Mouse (Mus musculus): ENCODE results near the gene Ndufv3. TPM values are rescaled to one million over a fixed set of nuclear protein-coding genes. Genes with fewer than 3 reads are reported as not detected.
"Not testable (repeated sequence)": the region's sequence is repeated elsewhere in the genome, so short reads cannot be mapped to it uniquely, and the experiment has no call there.

The Ndufv3 gene
- total RNA-seq, 4 experiments from 2014 or later: 1,464 to 1,614 (median 1,563) TPM

- peak; percentile 81 for DNase-seq (ENCODE audit: low spot score)
Measured at GRCm38 (mm10) chr17:31511792-31512495, 8.0 kb upstream of the Ndufv3 start.

GRCm38 (mm10) chr17:31512593-31512992, 7.3 kb upstream of the Ndufv3 start:
- no peak for DNase-seq (ENCODE audit: low spot score)

GRCm38 (mm10) chr17:31514696-31515095, 5.2 kb upstream of the Ndufv3 start:
- no peak for DNase-seq (ENCODE audit: low spot score)

GRCm38 (mm10) chr17:31519344-31519945, 470 bp upstream of the Ndufv3 start:
- no peak for DNase-seq (ENCODE audit: low spot score)

- peak; percentile 54 for DNase-seq (ENCODE audit: low spot score)
Measured at GRCm38 (mm10) chr17:31520895-31521294, 980 bp downstream of the Ndufv3 start.

GRCm38 (mm10) chr17:31521948-31522347, 2.0 kb downstream of the Ndufv3 start:
- no peak for DNase-seq (ENCODE audit: low spot score)

- no peak for DNase-seq (ENCODE audit: low spot score)
Measured at GRCm38 (mm10) chr17:31525114-31525513, 5.2 kb downstream of the Ndufv3 start.

GRCm38 (mm10) chr17:31525816-31526215, 5.9 kb downstream of the Ndufv3 start:
- no peak for DNase-seq (ENCODE audit: low spot score)

GRCm38 (mm10) chr17:31529314-31529713, 9.4 kb downstream of the Ndufv3 start:
- DNase-seq (ENCODE audit: low spot score): no peak

GRCm38 (mm10) chr17:31531441-31532158, 11.7 kb downstream of the Ndufv3 start:
- DNase-seq (ENCODE audit: low spot score): no peak

GRCm38 (mm10) chr17:31532331-31532730, 12.4 kb downstream of the Ndufv3 start:
- not testable (repeated sequence) for DNase-seq (ENCODE audit: low spot score)

- DNase-seq (ENCODE audit: low spot score): no peak
Measured at GRCm38 (mm10) chr17:31535358-31535757, 15.4 kb downstream of the Ndufv3 start.

GRCm38 (mm10) chr17:31535871-31536629, 16.1 kb downstream of the Ndufv3 start:
- DNase-seq (ENCODE audit: low spot score): peak; percentile 75

GRCm38 (mm10) chr17:31540101-31540500, 20.2 kb downstream of the Ndufv3 start:
- no peak for DNase-seq (ENCODE audit: low spot score)

GRCm38 (mm10) chr17:31540809-31541459, 21.0 kb downstream of the Ndufv3 start:
- no peak for DNase-seq (ENCODE audit: low spot score)

- DNase-seq (ENCODE audit: low spot score): no peak
Measured at GRCm38 (mm10) chr17:31541460-31541831, 21.5 kb downstream of the Ndufv3 start.

- DNase-seq (ENCODE audit: low spot score): no peak
Measured at GRCm38 (mm10) chr17:31543574-31543973, 23.7 kb downstream of the Ndufv3 start.

GRCm38 (mm10) chr17:31546444-31547196, 26.7 kb downstream of the Ndufv3 start:
- DNase-seq (ENCODE audit: low spot score): no peak

- DNase-seq (ENCODE audit: low spot score): no peak
Measured at GRCm38 (mm10) chr17:31547974-31548373, 28.1 kb downstream of the Ndufv3 start.

GRCm38 (mm10) chr17:31549389-31549788, 29.5 kb downstream of the Ndufv3 start:
- no peak for DNase-seq (ENCODE audit: low spot score)

GRCm38 (mm10) chr17:31552601-31553000, 32.7 kb downstream of the Ndufv3 start:
- not testable (repeated sequence) for DNase-seq (ENCODE audit: low spot score)
